Mouse (Mus musculus) forebrain, embryonic 12.5 days (tissue): Measurements from ENCODE around the gene Plekhg3. TPM values are rescaled to one million over a fixed set of nuclear protein-coding genes. Genes with fewer than 3 reads are reported as not detected.

ENCODE experiments used
- ATAC-seq: fragments of 200-750 bp; cut with Nextera tagmentation; 2 replicates; pipeline ENCODE4 v1.8.0; 2017; ENCODE audit warnings: moderate TSS enrichment; ENCODE audit not compliant: low FRiP score
- H3K27ac ChIP-seq: fragments of 300-500 bp; sonication (generic); 2 replicates; pipeline ENCODE4 v1.5.1; 2016; ENCODE audit warnings: mild to moderate bottlenecking
- H3K27me3 ChIP-seq: fragments of 300-500 bp; sonication (generic); 2 replicates; pipeline ENCODE4 v1.6.1; 2016; ENCODE audit warnings: mild to moderate bottlenecking
- H3K36me3 ChIP-seq: fragments of 300-500 bp; sonication (generic); replicated peaks from 2 replicates; pipeline ENCODE4 v1.6.1; 2016; ENCODE audit warnings: mild to moderate bottlenecking
- H3K4me1 ChIP-seq: fragments of 300-500 bp; sonication (generic); 2 replicates; pipeline ENCODE4 v1.6.1; 2016
- H3K4me2 ChIP-seq: fragments of 300-500 bp; sonication (generic); 2 replicates; pipeline ENCODE4 v1.6.1; 2016; ENCODE audit warnings: mild to moderate bottlenecking, moderate library complexity
- H3K4me3 ChIP-seq: fragments of 300-500 bp; sonication (generic); replicated peaks from 2 replicates; pipeline ENCODE4 v1.5.1; 2016; ENCODE audit warnings: mild to moderate bottlenecking
- H3K9ac ChIP-seq: fragments of 300-500 bp; sonication (generic); 2 replicates; pipeline ENCODE4 v1.6.1; 2016; ENCODE audit warnings: mild to moderate bottlenecking
- H3K9me3 ChIP-seq: fragments of 300-500 bp; sonication (generic); 2 replicates; pipeline ENCODE4 v1.6.1; 2016
- WGBS: fragments of 180-500 bp; shearing (Covaris S2); methylation state at CpG from one replicate; pipeline ENCODE4 v1.1.7; 2016; 5-methylcytosine and 5-hydroxymethylcytosine counted together
- polyA plus RNA-seq: library from polyadenylated mRNA; unstranded; fragments of >200 nt; fragmentation: Nextera tagmentation; extraction: Ambion mirVana; gene quantifications from 2 replicates; pipeline ENCODE4 v1.2.1, GENCODE M21; 2016

Gene Plekhg3
- polyA plus RNA-seq, result 1.0 TPM in 2 replicates

- Histone ChIP-seq H3K27ac (no peak within 1 kb of the TSS), H3K9ac (no peak within 1 kb of the TSS), H3K27me3 (peaks cover 70% of the 10 kb centered on the region), H3K4me1 (peaks cover 18% of the 10 kb centered on the region), H3K36me3 (no peaks in the 10 kb centered on the region), H3K9me3 (no peaks in the 10 kb centered on the region), H3K4me2 (no peak within 1 kb of the TSS), H3K4me3 (no peak within 1 kb of the TSS)
- WGBS, result 28% methylated on average over 6 of the region's 6 CpGs
- ATAC-seq, result no peak
Observed at GRCm38 (mm10) chr12:76530580-76531139, at the start of gene Plekhg3. Plekhg3 (plus strand) TSS chr12:76530891.

- no peaks in the 10 kb centered on the region for H3K36me3 ChIP-seq
- H3K27ac ChIP-seq, result no peak overlapping the region
- peaks cover 6% of the 10 kb centered on the region; the same call in 1 of the 2 replicates for H3K27me3 ChIP-seq
- H3K4me3 ChIP-seq, result no peak overlapping the region
- ATAC-seq, result no peak
- WGBS, result 85% methylated on average over 2 of the region's 2 CpGs
- H3K9ac ChIP-seq, result no peak overlapping the region
- no peaks in the 10 kb centered on the region for H3K9me3 ChIP-seq
- H3K4me2 ChIP-seq, result no peak overlapping the region
- H3K4me1 ChIP-seq, result no peaks in the 10 kb centered on the region; the same call in 1 of the 2 replicates
Observed at GRCm38 (mm10) chr12:76482446-76482845, 48.2 kb upstream of the Plekhg3 start.

GRCm38 (mm10) chr12:76482948-76483347 is 47.7 kb upstream of the Plekhg3 start:
- Histone ChIP-seq H3K9ac (no peak overlapping the region), H3K27me3 (peaks cover 6% of the 10 kb centered on the region; the same call in 1 of the 2 replicates), H3K36me3 (no peaks in the 10 kb centered on the region), H3K9me3 (no peaks in the 10 kb centered on the region), H3K4me2 (no peak overlapping the region), H3K4me1 (no peaks in the 10 kb centered on the region; the same call in 1 of the 2 replicates), H3K4me3 (no peak overlapping the region), H3K27ac (no peak overlapping the region)
- WGBS, result 96% methylated on average over 2 of the region's 2 CpGs
- no peak for ATAC-seq

GRCm38 (mm10) chr12:76484881-76485280 is 45.8 kb upstream of the Plekhg3 start:
- H3K27me3 ChIP-seq, result no peaks in the 10 kb centered on the region
- WGBS, result 62% methylated on average over 4 of the region's 4 CpGs
- no peaks in the 10 kb centered on the region; the same call in 1 of the 2 replicates for H3K4me1 ChIP-seq
- H3K27ac ChIP-seq, result no peak overlapping the region
- no peaks in the 10 kb centered on the region for H3K9me3 ChIP-seq
- no peak overlapping the region for H3K9ac ChIP-seq
- H3K4me2 ChIP-seq, result no peak overlapping the region
- no peak for ATAC-seq
- H3K4me3 ChIP-seq, result no peak overlapping the region
- H3K36me3 ChIP-seq, result no peaks in the 10 kb centered on the region

- no peak for ATAC-seq
- Histone ChIP-seq H3K27me3 (no peaks in the 10 kb centered on the region), H3K9ac (no peak overlapping the region), H3K4me2 (no peak overlapping the region), H3K4me1 (no peaks in the 10 kb centered on the region; the same call in 1 of the 2 replicates), H3K4me3 (no peak overlapping the region), H3K27ac (no peak overlapping the region), H3K9me3 (no peaks in the 10 kb centered on the region), H3K36me3 (no peaks in the 10 kb centered on the region)
- WGBS, result 55% methylated on average over 11 of the region's 11 CpGs
Observed at GRCm38 (mm10) chr12:76485381-76485780, 45.3 kb upstream of the Plekhg3 start.

- Histone ChIP-seq H3K9ac (no peak overlapping the region), H3K4me3 (no peak overlapping the region), H3K4me2 (no peak overlapping the region), H3K36me3 (no peaks in the 10 kb centered on the region), H3K27me3 (no peaks in the 10 kb centered on the region), H3K4me1 (no peaks in the 10 kb centered on the region; the same call in 1 of the 2 replicates), H3K27ac (no peak overlapping the region), H3K9me3 (no peaks in the 10 kb centered on the region)
- no peak for ATAC-seq
- WGBS, result 85% methylated on average over 9 of the region's 9 CpGs
Observed at GRCm38 (mm10) chr12:76486943-76487342, 43.7 kb upstream of the Plekhg3 start.

- H3K9me3 ChIP-seq, result no peaks in the 10 kb centered on the region
- no peak overlapping the region for H3K4me2 ChIP-seq
- H3K4me3 ChIP-seq, result no peak overlapping the region
- WGBS, result 83% methylated on average over 1 of the region's 1 CpGs
- H3K27ac ChIP-seq, result no peak overlapping the region
- H3K4me1 ChIP-seq, result no peaks in the 10 kb centered on the region
- H3K27me3 ChIP-seq, result no peaks in the 10 kb centered on the region
- H3K9ac ChIP-seq, result no peak overlapping the region
- no peaks in the 10 kb centered on the region for H3K36me3 ChIP-seq
- no peak for ATAC-seq
Observed at GRCm38 (mm10) chr12:76490798-76491197, 39.9 kb upstream of the Plekhg3 start.

- Histone ChIP-seq H3K36me3 (no peaks in the 10 kb centered on the region), H3K4me3 (no peak overlapping the region), H3K9me3 (no peaks in the 10 kb centered on the region), H3K4me1 (no peaks in the 10 kb centered on the region), H3K27ac (no peak overlapping the region), H3K4me2 (no peak overlapping the region), H3K27me3 (no peaks in the 10 kb centered on the region), H3K9ac (no peak overlapping the region)
- WGBS, result 81% methylated on average over 5 of the region's 5 CpGs
- no peak for ATAC-seq
Observed at GRCm38 (mm10) chr12:76493462-76493861, 37.2 kb upstream of the Plekhg3 start.

GRCm38 (mm10) chr12:76495381-76495780 is 35.3 kb upstream of the Plekhg3 start:
- WGBS, result 73% methylated on average over 4 of the region's 4 CpGs
- ATAC-seq, result no peak
- Histone ChIP-seq H3K4me1 (no peaks in the 10 kb centered on the region), H3K4me2 (no peak overlapping the region), H3K4me3 (no peak overlapping the region), H3K9ac (no peak overlapping the region), H3K36me3 (no peaks in the 10 kb centered on the region), H3K9me3 (no peaks in the 10 kb centered on the region), H3K27me3 (no peaks in the 10 kb centered on the region), H3K27ac (no peak overlapping the region)

GRCm38 (mm10) chr12:76496324-76496723 is 34.4 kb upstream of the Plekhg3 start:
- no peak for ATAC-seq
- no peak overlapping the region; the same call in 1 of the 2 replicates for H3K4me2 ChIP-seq
- no peaks in the 10 kb centered on the region for H3K27me3 ChIP-seq
- H3K9ac ChIP-seq, result 0 out of 2 replicates have a peak overlapping the region, but pooled peaks have one; percentile 17
- H3K4me1 ChIP-seq, result no peaks in the 10 kb centered on the region
- WGBS, result 26% methylated on average over 12 of the region's 12 CpGs
- H3K36me3 ChIP-seq, result no peaks in the 10 kb centered on the region
- H3K9me3 ChIP-seq, result no peaks in the 10 kb centered on the region
- no peak overlapping the region for H3K4me3 ChIP-seq
- no peak overlapping the region for H3K27ac ChIP-seq

- Histone ChIP-seq H3K9ac (no peak overlapping the region), H3K4me3 (no peak overlapping the region), H3K4me1 (no peaks in the 10 kb centered on the region), H3K9me3 (no peaks in the 10 kb centered on the region), H3K27ac (no peak overlapping the region), H3K4me2 (no peak overlapping the region), H3K36me3 (no peaks in the 10 kb centered on the region), H3K27me3 (no peaks in the 10 kb centered on the region)
- ATAC-seq, result no peak
- 94% methylated on average over 9 of the region's 9 CpGs for whole genome bisulfite sequencing
Observed at GRCm38 (mm10) chr12:76499276-76499675, 31.4 kb upstream of the Plekhg3 start.

- H3K36me3 ChIP-seq, result no peaks in the 10 kb centered on the region
- WGBS, result 89% methylated on average over 6 of the region's 6 CpGs
- no peaks in the 10 kb centered on the region for H3K27me3 ChIP-seq
- no peaks in the 10 kb centered on the region for H3K4me1 ChIP-seq
- H3K27ac ChIP-seq, result no peak overlapping the region
- H3K9ac ChIP-seq, result no peak overlapping the region
- H3K4me3 ChIP-seq, result no peak overlapping the region
- no peak for ATAC-seq
- H3K4me2 ChIP-seq, result no peak overlapping the region
- H3K9me3 ChIP-seq, result no peaks in the 10 kb centered on the region
Observed at GRCm38 (mm10) chr12:76500055-76500454, 30.6 kb upstream of the Plekhg3 start.

- no peak overlapping the region for H3K4me2 ChIP-seq
- no peaks in the 10 kb centered on the region for H3K36me3 ChIP-seq
- no peak overlapping the region for H3K27ac ChIP-seq
- no peaks in the 10 kb centered on the region for H3K27me3 ChIP-seq
- H3K4me1 ChIP-seq, result no peaks in the 10 kb centered on the region
- ATAC-seq, result no peak
- WGBS, result 72% methylated on average over 3 of the region's 3 CpGs
- H3K4me3 ChIP-seq, result no peak overlapping the region
- no peak overlapping the region for H3K9ac ChIP-seq
- H3K9me3 ChIP-seq, result no peaks in the 10 kb centered on the region
Observed at GRCm38 (mm10) chr12:76500896-76501295, 29.8 kb upstream of the Plekhg3 start.
